Mouse (Mus musculus) gastrocnemius, postnatal 4 days (tissue): ENCODE results near the gene Pfkfb2. TPM values are rescaled to one million over a fixed set of nuclear protein-coding genes. Genes with fewer than 3 reads are reported as not detected.
"Not testable (repeated sequence)": the region's sequence is repeated elsewhere in the genome, so short reads cannot be mapped to it uniquely, and the experiment has no call there.

Experiments
- DNase-seq, 2 experiments: peaks; one replicate each; pipeline ENCODE4 v3.0.0; 2021 to 2022; ENCODE audit warnings: low spot score in 2 of 2, mixed read lengths in 2 of 2
- total RNA-seq, 2 experiments: library from RNA; stranded (reverse); gene quantifications; 2 replicates each; pipeline ENCODE4 v1.2.3; 2021

The Pfkfb2 gene
- total RNA-seq, 2 experiments from 2014 or later, result 10.5 to 13.4 TPM

DNA sequence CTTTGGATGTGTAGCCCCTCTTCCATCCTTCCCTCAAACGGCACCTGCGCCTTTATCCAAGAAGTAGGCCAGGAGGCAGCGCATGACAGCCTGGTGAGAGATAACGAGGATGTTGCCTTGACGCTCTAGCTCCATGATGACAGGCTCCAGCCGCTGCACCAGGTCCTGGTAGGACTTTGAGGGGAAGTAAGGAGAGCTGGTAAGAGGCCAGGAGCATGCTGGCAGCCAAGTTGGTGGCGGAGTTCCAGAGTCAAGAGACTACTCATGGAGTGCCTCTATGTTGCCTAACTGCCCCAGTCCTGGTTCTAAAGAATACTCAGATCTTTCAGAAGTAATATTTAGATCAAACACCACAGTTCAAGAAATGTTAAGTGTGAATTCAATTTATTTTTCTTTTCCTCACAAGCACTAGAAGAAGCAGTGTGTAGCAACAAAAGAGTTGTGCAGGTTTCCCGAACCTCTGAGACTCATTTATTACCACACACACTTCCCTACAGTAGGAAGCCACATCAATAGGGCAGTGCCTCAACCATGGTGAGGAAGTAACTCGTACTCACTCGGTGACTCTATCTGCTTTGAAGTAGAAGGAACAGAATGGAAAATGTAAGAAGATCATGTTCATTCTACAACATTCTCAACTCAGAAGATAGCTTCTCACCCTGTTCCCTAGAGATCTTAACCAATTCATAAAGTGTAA, 29.0 kb downstream of the Pfkfb2 start:
- no peak for DNase-seq

DNA sequence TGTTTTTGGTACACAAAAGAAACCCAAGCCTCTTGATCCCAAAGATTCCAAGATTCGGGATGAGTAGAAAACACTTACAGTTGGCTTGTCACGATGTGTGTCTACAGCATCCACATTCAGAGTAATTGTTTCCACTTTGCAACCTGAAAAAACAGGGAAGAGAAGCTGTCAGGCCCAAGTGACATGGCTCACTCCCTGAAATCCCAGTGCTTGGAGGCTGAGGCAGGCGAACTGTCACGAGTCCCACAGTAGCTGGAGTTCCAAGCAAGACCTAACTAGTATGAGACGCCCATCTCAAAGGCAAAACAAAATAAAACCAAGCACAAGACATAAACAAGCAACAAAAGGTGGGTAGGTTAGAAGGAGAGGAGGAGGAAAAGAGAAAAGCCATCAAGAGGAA, 30.5 kb downstream of the Pfkfb2 start:
- no peak for DNase-seq

DNA sequence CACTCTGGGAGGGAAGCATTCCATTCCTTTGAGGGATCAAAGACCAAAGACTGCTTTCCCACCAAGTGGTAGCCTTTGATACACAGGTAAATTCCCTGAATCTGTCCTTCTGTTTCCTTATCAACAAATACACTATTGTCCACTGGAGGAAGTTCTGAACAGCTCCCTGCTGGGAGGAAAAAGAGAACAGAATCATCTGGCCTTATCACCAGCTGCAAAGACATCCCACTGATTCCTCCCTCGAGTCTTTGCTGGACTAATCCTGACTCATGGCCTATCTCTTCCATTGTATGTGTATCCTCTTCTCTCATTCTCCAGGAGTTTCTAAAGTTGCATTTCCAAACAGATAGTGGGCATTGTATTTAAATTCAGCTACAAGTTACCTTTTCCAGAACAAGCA, 45.1 kb downstream of the Pfkfb2 start:
- no peak for DNase-seq

DNA sequence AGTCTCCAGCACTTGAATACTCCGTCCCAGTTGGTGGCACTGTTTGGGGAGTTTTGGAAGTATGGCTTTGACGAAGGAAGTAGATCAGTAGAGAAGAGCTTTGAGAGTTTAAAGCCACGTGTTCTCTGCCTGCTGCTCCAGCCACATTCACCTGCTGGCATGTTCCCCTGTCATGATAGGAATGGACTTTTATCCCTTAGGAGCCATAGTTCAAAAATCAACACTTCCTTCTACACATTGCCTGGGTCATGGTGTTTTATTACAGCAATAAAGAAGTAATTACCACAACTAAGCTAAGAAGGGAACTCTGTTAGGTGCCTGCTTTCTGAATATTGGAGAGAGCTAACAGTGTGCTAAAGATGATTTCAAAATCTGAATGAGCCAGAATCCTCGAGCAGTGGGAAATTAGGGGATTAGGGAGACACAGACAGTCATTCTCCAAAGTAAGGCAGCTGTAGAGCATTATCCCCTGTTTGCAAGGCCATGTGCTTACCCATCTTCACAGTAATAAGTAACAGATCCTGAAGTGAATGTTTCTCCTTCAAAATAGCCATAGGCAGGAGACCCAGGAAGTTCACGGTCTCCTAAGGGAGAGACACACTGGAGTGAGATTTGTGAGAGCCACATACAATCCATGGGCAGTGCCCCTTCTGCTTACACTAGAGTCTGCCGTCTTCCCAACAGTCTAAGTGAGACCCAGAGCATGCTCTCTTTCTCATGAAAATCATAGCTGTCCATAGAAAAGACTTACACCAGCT, 47.2 kb downstream of the Pfkfb2 start:
- no peak for DNase-seq

DNA sequence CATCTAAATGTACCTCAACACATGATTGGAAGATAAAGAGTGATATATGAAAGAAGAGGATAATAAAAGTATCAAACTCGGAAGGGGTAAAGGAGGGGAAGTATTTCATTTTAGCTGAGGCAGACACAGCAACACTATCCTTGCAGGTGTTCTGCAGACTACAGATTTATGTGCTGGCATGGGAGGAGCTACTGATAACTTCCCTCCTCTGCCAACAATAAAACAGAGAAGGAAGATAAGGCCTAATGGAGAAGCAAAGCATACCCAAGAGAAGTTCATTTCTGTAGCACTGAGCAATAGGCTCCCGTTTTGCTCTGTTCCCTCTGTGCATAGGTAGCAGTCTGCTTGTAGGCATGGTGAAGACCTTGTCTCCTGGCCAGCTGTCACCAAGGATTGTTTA, 48.0 kb downstream of the Pfkfb2 start:
- no peak for DNase-seq

DNA sequence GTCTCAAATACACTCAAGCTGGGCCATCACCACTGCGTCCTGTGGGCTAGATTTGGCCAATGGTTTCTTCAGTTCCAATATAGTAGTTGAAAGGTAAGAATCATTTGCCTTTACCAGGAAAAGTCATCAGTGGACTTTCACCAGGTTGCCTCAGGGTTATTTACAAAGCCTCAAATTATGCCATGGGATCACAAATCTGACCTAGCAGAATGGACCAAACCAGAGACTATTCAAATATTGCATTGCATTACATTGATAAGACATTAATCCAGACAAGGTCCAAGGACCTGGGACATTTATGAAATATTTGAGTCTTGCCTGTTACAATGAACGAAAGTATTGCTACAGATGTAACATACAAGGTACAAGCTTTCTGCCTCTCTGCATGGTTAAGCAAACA, 50.5 kb downstream of the Pfkfb2 start:
- no peak for DNase-seq

DNA sequence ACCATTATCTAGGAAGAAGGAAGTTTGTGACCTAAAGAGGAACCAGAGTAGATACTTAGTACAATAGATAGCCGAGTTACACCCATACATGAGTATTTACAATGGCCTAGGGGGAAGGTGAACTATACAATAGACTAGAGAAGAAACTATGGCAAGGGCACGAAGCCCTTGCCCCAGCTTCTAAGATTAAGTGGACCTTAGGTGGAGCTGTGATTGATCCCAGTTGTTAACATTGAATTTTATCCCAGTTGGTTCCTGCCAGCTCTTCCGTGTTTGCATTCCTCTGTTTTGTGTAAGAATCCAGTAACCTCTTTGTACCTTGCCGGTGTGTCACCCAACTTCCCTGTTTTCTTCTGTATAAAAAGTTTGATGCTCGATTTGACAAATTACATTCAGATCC, 65.5 kb downstream of the Pfkfb2 start:
- not testable (repeated sequence) for DNase-seq

DNA sequence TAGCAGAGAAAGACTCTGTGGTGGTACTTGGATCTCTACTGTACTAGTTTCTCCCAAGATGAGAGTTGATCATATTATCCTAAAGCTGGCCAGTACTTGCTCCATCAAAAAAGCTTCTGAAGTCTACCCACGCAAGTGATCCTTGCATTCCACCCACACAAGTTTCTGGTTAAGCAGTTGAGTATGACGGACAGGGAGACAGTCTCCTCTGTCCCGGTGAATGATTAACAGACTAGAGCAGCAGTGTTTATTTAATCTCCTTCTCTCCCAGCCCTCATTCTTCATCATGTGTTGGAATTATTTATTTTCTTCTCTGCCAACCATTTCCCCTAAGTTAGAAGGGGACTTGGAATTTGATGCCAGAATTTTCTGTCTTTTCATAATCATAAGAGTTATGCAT, 67.6 kb downstream of the Pfkfb2 start, which contains the start of gene C4bp:
Gene C4bp, minus strand, starts transcription at position 179 of the 400 bp plus-strand sequence.
- no peak for DNase-seq

DNA sequence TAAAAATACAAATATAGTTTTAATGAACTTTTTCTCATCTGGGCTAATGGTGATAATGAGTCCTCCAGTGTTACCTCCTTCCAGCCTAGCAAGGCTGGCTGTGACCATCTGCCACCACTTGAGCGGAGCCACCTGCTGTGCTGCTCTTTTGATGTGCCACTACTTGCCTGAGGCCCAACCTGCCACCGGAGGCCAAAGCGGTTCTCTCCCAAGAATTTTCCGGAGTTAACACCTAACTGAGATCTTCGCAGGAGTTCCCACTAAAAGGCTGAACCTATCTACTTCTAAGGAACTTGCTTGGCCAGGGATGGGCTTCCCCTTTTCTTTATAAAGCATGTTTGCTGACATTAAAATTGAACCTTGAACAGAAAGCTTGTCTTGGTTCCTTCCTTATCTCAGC, 69.4 kb downstream of the Pfkfb2 start:
- DNase-seq, result not testable (repeated sequence)

DNA sequence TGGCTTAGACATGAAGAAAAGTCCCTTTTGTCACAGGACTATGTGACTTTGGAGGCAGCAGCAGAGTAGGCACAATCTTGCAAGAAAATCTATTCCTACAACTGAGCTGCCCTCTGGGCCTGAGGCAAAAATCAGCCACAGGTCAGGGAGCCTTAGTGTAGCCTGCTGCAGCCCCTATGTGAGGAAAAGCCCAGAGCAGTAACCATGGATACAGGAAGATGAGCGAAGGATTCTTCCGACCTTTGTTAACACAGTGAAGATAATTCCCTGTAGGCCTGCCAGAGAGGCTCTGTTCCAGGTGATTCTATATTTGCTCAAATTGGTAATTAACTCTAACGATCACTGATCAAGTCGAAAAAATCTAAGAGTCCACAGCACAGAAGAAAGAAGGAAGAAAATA, 85.0 kb downstream of the Pfkfb2 start:
- no peak for DNase-seq

DNA sequence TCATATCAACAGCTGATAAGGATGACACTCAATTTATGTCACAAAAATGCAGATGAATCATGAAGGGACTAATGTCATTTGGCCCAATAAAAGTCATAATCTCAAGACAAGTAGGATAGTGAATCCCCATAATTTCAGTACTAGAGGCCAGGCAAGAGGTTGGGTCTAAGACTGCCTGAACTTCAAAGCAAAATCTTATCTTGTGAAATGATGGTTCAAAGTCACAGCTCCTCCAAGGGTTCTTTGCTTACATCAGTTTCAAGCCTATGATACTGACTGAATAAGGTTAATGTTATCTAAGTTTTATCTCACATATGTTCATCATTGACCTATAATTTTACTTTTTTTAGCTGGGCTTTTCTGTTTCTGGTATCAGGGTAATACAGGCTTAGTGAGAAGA, 88.1 kb downstream of the Pfkfb2 start:
- no peak for DNase-seq

Other genes starting within 250 kb of the Pfkfb2 start
- not detected for gene Zp3r, start 99.6 kb downstream of the Pfkfb2 start, total RNA-seq
- under 1 TPM in 1 of 2 experiments, not detected in 1; 0.41 TPM for gene C4bp, start 67.6 kb downstream of the Pfkfb2 start, total RNA-seq
- gene Gm29427, start 13.5 kb downstream of the Pfkfb2 start, total RNA-seq, result not detected
- gene Yod1, start 11.9 kb downstream of the Pfkfb2 start, total RNA-seq, result 1 to 10 TPM; 4.0 to 5.2 TPM
- 1 to 10 TPM; 1.0 to 1.2 TPM for gene AA986860, start 2.7 kb upstream of the Pfkfb2 start, total RNA-seq
- gene Fcamr, start 71.6 kb upstream of the Pfkfb2 start, total RNA-seq, result not detected
- under 1 TPM in 1 of 2 experiments, not detected in 1; 0.08 TPM for gene Pigr, start 97.4 kb upstream of the Pfkfb2 start, total RNA-seq
- under 1 TPM in 1 of 2 experiments, not detected in 1; 0.39 TPM for gene Fcmr, start 136.4 kb upstream of the Pfkfb2 start, total RNA-seq
- not detected for gene Il24, start 158.2 kb upstream of the Pfkfb2 start, total RNA-seq
- not detected for gene Il20, start 182.2 kb upstream of the Pfkfb2 start, total RNA-seq
- not detected for gene Il19, start 210.9 kb upstream of the Pfkfb2 start, total RNA-seq